Mouse (Mus musculus) kidney, embryonic 16.5 days (tissue): ENCODE results near the gene Rab1a. TPM values are rescaled to one million over a fixed set of nuclear protein-coding genes. Genes with fewer than 3 reads are reported as not detected.
A peak's percentile ranks its signal among the peaks of the same experiment; 100 is the strongest.

Experiments used
- ATAC-seq: fragments of 200-750 bp; cut with Nextera tagmentation; 2 replicates; pipeline ENCODE4 v1.8.0; 2017; ENCODE audit warnings: moderate TSS enrichment; ENCODE audit not compliant: low FRiP score, low TSS enrichment
- H3K27ac ChIP-seq: fragments of 300-500 bp; sonication (generic); 2 replicates; pipeline ENCODE4 v1.5.1; 2014; ENCODE audit warnings: low read length
- H3K27me3 ChIP-seq: fragments of 300-500 bp; sonication (generic); 2 replicates; pipeline ENCODE4 v1.6.1; 2014; ENCODE audit warnings: low read length, control low read depth, mixed read lengths; ENCODE audit not compliant: insufficient read depth
- H3K36me3 ChIP-seq: fragments of 300-500 bp; sonication (generic); 2 replicates; pipeline ENCODE4 v1.6.1; 2014; ENCODE audit warnings: low read length, control low read depth, mixed read lengths; ENCODE audit not compliant: insufficient read depth
- H3K4me1 ChIP-seq: fragments of 300-500 bp; sonication (generic); 2 replicates; pipeline ENCODE4 v1.6.1; 2014; ENCODE audit warnings: low read length, control low read depth, mixed read lengths; ENCODE audit not compliant: insufficient read depth
- H3K4me2 ChIP-seq: fragments of 300-500 bp; sonication (generic); replicated peaks from 2 replicates; pipeline ENCODE4 v1.6.1; 2014; ENCODE audit warnings: low read depth, low read length
- H3K4me3 ChIP-seq: fragments of 300-500 bp; sonication (generic); 2 replicates; pipeline ENCODE4 v1.5.1; 2014; ENCODE audit warnings: mild to moderate bottlenecking, low read length
- H3K9ac ChIP-seq: fragments of 300-500 bp; sonication (generic); replicated peaks from 2 replicates; pipeline ENCODE4 v1.6.1; 2014; ENCODE audit warnings: low read length
- H3K9me3 ChIP-seq: fragments of 300-500 bp; sonication (generic); 2 replicates; pipeline ENCODE4 v1.6.1; 2016; ENCODE audit warnings: low read length, control low read depth
- WGBS: fragments of 180-500 bp; shearing (Covaris S2); extraction: QIAGEN DNeasy Blood & Tissue Kit; methylation state at CpG from one replicate; pipeline ENCODE4 v1.1.7; 2014; 5-methylcytosine and 5-hydroxymethylcytosine counted together
- polyA plus RNA-seq: library from polyadenylated mRNA; unstranded; fragments of >200 nt; fragmentation: Nextera tagmentation; extraction: Ambion mirVana; gene quantifications from 2 replicates; pipeline ENCODE4 v1.2.1, GENCODE M21; 2015

Gene Rab1a
- polyA plus RNA-seq, 1 experiment from 2014 or later = 261 TPM

GRCm38 (mm10) chr11:20193100-20193736, 8.0 kb upstream of the Rab1a start:
- 80% methylated on average over 4 of the region's 4 CpGs for WGBS
- Histone ChIP-seq H3K36me3 (no peaks in the 10 kb centered on the region), H3K4me3 (no peak overlapping the region), H3K9me3 (no peaks in the 10 kb centered on the region), H3K9ac (no peak overlapping the region), H3K4me1 (no peaks in the 10 kb centered on the region), H3K4me2 (no peak overlapping the region), H3K27ac (no peak overlapping the region), H3K27me3 (no peaks in the 10 kb centered on the region)
- no peak for ATAC-seq

- H3K36me3 ChIP-seq = no peaks in the 10 kb centered on the region
- peak overlapping the region; percentile 99 for H3K27ac ChIP-seq
- H3K27me3 ChIP-seq = no peaks in the 10 kb centered on the region
- H3K9me3 ChIP-seq = no peaks in the 10 kb centered on the region
- H3K9ac ChIP-seq = peak overlapping the region; percentile 99
- peaks cover 42% of the 10 kb centered on the region for H3K4me1 ChIP-seq
- H3K4me2 ChIP-seq = peak overlapping the region; percentile 71
- under 1% methylated on average over 40 of the region's 40 CpGs for WGBS
- peak; percentile 25 for ATAC-seq
- peak overlapping the region; percentile 100 for H3K4me3 ChIP-seq
These were observed 449 bp downstream of the Rab1a start for GRCm38 (mm10) chr11:20201661-20202101.

GRCm38 (mm10) chr11:20202299-20203011, 1.2 kb downstream of the Rab1a start:
- ATAC-seq = no peak
- peaks cover 45% of the 10 kb centered on the region for H3K4me1 ChIP-seq
- H3K4me3 ChIP-seq = peak overlapping the region; percentile 100
- H3K27ac ChIP-seq = peak overlapping the region; percentile 99; the same call in 1 of the 2 replicates
- 39% methylated on average over 7 of the region's 7 CpGs for WGBS
- no peaks in the 10 kb centered on the region for H3K27me3 ChIP-seq
- peak overlapping the region; percentile 71 for H3K4me2 ChIP-seq
- H3K9ac ChIP-seq = peak overlapping the region; percentile 99
- no peaks in the 10 kb centered on the region for H3K36me3 ChIP-seq
- no peaks in the 10 kb centered on the region for H3K9me3 ChIP-seq

GRCm38 (mm10) chr11:20204321-20204720, 3.1 kb downstream of the Rab1a start:
- no peak overlapping the region for H3K9ac ChIP-seq
- no peak for ATAC-seq
- H3K4me1 ChIP-seq = peaks cover 45% of the 10 kb centered on the region
- no peak overlapping the region for H3K4me3 ChIP-seq
- H3K27ac ChIP-seq = no peak overlapping the region
- H3K4me2 ChIP-seq = no peak overlapping the region
- WGBS = 78% methylated on average over 2 of the region's 2 CpGs
- H3K9me3 ChIP-seq = no peaks in the 10 kb centered on the region
- H3K27me3 ChIP-seq = no peaks in the 10 kb centered on the region
- H3K36me3 ChIP-seq = no peaks in the 10 kb centered on the region

GRCm38 (mm10) chr11:20204870-20205446, 3.7 kb downstream of the Rab1a start:
- Histone ChIP-seq H3K27ac (no peak overlapping the region), H3K9me3 (no peaks in the 10 kb centered on the region), H3K4me2 (no peak overlapping the region), H3K27me3 (no peaks in the 10 kb centered on the region), H3K36me3 (no peaks in the 10 kb centered on the region), H3K4me1 (peaks cover 43% of the 10 kb centered on the region), H3K9ac (no peak overlapping the region), H3K4me3 (no peak overlapping the region)
- 67% methylated on average over 9 of the region's 9 CpGs for WGBS
- no peak for ATAC-seq

GRCm38 (mm10) chr11:20205538-20205937, 4.3 kb downstream of the Rab1a start:
- H3K9me3 ChIP-seq = no peaks in the 10 kb centered on the region
- ATAC-seq = no peak
- H3K27ac ChIP-seq = no peak overlapping the region
- H3K36me3 ChIP-seq = no peaks in the 10 kb centered on the region
- WGBS = 64% methylated on average over 4 of the region's 4 CpGs
- H3K4me3 ChIP-seq = no peak overlapping the region
- H3K27me3 ChIP-seq = no peaks in the 10 kb centered on the region
- H3K4me1 ChIP-seq = peaks cover 40% of the 10 kb centered on the region
- no peak overlapping the region for H3K9ac ChIP-seq
- H3K4me2 ChIP-seq = no peak overlapping the region

- H3K9me3 ChIP-seq = no peaks in the 10 kb centered on the region
- H3K36me3 ChIP-seq = no peaks in the 10 kb centered on the region
- H3K27ac ChIP-seq = no peak overlapping the region
- H3K9ac ChIP-seq = no peak overlapping the region
- peaks cover 48% of the 10 kb centered on the region for H3K4me1 ChIP-seq
- no peak overlapping the region for H3K4me2 ChIP-seq
- no peak overlapping the region for H3K4me3 ChIP-seq
- ATAC-seq = no peak
- 20% methylated on average over 2 of the region's 2 CpGs for WGBS
- no peaks in the 10 kb centered on the region for H3K27me3 ChIP-seq
These were observed 5.5 kb downstream of the Rab1a start for GRCm38 (mm10) chr11:20206626-20207223.

- H3K27me3 ChIP-seq = no peaks in the 10 kb centered on the region
- H3K9me3 ChIP-seq = no peaks in the 10 kb centered on the region
- no peak for ATAC-seq
- WGBS = 77% methylated on average over 2 of the region's 2 CpGs
- no peak overlapping the region for H3K4me3 ChIP-seq
- peaks cover 51% of the 10 kb centered on the region for H3K4me1 ChIP-seq
- no peak overlapping the region for H3K9ac ChIP-seq
- H3K27ac ChIP-seq = no peak overlapping the region
- H3K4me2 ChIP-seq = no peak overlapping the region
- no peaks in the 10 kb centered on the region for H3K36me3 ChIP-seq
These were observed 6.4 kb downstream of the Rab1a start for GRCm38 (mm10) chr11:20207589-20207988.

- ATAC-seq = no peak
- Histone ChIP-seq H3K4me2 (no peak overlapping the region), H3K9me3 (no peaks in the 10 kb centered on the region), H3K27ac (no peak overlapping the region), H3K36me3 (peaks cover 12% of the 10 kb centered on the region), H3K4me1 (peaks cover 16% of the 10 kb centered on the region), H3K9ac (no peak overlapping the region), H3K4me3 (no peak overlapping the region), H3K27me3 (no peaks in the 10 kb centered on the region)
- WGBS = 60% methylated on average over 2 of the region's 2 CpGs
These were observed 10.6 kb downstream of the Rab1a start for GRCm38 (mm10) chr11:20211838-20212237.
